Mouse (Mus musculus): ENCODE results near the gene Ptpro.
A peak's percentile ranks its signal among the peaks of the same experiment; 100 is the strongest.
"Not testable (repeated sequence)": the region's sequence is repeated elsewhere in the genome, so short reads cannot be mapped to it uniquely, and the experiment has no call there.

Ptpro gene

DNA sequence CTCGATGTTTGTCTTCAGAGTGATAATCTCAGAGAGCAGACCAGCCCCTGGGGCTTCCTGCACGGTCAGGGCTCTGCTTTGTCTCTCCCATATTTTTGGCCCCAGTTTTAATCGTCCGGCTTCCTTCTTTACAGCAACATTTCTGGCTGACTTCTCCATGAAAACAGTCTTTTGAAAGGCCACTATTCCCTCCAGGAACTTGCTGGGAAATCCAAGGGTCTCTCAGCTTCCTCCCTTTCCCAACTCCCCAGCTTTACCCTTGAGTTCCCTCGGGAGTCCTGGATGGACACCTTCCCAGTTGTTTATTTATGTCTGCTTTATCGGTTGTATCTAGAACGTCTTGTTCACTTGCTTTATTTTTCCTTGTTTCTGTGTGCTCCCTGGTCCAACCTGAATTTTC lies 205.1 kb downstream of the Ptpro start:
- no peak for DNase-seq

GRCm38 (mm10) chr6:137458136-137458535 lies 206.0 kb downstream of the Ptpro start:
- no peak for DNase-seq

- no peak for DNase-seq
Measured at GRCm38 (mm10) chr6:137463771-137464170, 211.7 kb downstream of the Ptpro start.

GRCm38 (mm10) chr6:137465253-137465652 lies 213.1 kb downstream of the Ptpro start:
- no peak for DNase-seq

DNA sequence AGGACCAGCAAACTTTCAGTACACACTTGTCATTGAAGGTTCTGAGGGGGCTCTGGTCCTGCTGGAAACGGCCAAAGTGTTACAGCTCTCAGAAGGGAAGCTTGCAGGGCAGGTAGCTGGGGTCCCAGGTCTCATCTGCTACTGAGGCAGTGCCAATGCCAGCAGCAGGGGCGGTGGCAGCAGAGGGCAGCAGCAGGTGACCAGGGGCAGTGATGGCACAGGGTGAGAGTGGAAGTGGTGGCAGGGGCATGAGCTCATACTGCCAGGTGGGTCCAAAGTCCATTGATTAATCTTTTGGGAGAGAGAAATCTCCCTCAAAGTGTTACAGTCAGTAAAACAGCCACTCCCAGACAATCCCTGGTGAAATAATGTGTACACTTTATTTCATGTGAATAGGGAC lies 214.1 kb downstream of the Ptpro start:
- no peak for DNase-seq

DNA sequence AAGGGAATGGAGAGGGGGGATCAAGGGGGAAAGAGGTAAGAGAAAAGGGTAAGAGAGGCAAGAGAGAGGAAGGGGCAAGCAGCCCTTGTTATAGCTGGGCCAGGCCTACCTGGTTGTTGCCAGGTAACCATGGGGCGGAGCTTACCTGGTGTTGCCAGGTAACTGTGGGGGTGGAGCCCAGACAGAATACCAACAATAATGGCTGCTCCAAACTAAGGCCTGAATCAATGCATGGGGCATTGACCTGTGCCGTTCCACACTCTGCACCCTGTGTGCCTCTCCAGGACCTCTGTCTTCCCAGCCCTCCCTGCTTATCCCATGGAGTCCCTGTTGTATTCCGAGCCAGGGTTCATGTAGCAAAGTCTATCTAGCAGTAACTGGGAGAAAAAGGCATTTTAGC lies 215.6 kb downstream of the Ptpro start:
- DNase-seq: no peak

- no peak for DNase-seq
Measured at GRCm38 (mm10) chr6:137469541-137469940, 217.4 kb downstream of the Ptpro start.

DNA sequence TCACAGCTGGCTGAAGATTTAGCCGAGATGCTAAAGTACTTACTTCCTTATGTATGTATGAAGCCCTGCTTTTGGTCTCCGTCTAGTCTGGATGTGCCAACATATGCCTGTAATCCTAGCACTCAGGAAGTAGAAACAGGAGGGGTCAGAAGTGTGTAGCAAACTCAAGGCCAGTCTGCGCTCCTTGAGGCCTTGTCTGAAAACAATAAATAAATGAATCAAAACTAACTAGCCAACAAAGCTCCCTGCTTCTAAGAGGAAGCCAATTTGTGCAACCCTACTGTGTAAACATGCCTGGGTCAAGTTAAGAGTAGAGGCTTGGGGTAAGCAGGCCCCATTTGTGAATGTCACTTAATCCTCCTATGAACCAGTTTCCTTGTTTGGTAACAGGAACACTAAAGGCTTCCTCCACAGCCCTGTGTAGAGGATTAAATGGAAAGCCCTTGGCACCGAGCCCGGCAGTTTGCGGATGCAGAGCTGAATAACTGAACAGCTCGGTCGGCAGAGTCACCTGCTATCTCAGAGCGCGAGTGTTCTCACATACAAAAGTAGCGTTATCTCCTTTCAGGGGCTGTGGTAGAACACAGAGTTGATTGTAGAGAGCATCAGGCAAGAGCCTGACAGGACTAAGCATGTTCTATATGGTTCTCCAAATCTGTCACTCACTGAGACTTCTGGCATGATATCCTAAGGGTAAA lies 218.9 kb downstream of the Ptpro start:
- DNase-seq: peak; percentile 80

- no peak for DNase-seq
Measured at GRCm38 (mm10) chr6:137472129-137472528, 220.0 kb downstream of the Ptpro start.

GRCm38 (mm10) chr6:137473433-137473832 lies 221.3 kb downstream of the Ptpro start:
- no peak for DNase-seq

GRCm38 (mm10) chr6:137475695-137476094 lies 223.6 kb downstream of the Ptpro start:
- not testable (repeated sequence) for DNase-seq

DNA sequence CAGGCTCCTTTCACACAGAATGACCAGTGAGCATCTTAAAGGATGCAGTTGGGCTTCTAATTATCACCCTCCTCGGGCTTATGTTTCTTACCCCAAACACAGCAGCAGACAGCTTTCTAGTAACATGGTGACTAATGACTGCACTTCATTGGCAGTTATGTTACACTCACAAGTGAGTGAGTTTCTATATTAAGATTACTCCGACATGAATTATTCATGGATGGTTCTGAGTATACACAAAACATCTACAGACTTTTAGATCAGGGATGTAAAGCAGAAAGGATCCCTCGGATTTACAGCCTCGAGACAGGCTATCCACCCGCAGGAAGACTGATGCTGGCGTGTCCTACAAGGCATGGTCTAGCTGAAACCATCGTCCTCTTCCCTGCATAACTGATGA lies 230.8 kb downstream of the Ptpro start:
- no peak for DNase-seq

DNA sequence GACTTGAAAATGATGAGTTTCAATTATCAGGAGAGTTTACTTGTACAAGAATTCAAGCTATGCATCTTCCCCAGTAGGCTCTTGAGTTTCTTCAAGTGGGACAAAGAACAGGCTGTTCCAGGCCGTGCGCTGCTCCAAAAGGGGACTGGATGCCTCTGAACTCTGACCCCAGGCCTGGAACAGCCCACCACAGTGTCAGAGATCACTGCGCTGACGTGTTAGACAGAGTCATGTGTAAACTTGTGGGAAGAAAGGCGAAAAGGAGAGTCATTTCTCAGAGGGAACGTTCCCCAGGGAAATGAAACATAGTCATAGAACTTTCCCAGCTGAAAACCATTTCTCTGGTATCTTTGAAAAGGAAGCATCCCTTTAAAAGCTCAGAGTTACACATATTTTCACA lies 235.3 kb downstream of the Ptpro start:
- DNase-seq: no peak

DNA sequence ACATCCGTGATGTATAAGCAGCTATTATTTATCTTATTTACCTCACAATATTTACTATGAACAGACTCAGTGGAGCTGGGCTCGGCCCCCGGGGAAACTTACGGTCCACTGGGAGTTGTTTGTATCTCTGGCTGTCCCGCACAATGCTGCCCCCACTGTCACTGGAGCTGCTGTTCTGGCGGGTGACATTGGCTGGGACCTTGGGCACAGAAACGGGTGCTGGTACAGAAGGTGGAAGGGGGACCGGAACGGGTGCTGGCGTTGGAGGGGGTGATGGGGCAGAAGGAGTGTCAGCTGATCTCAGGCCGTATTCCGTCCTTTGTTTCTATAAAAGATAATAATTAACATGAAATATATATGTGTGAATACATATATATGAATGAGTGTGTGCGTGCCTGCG lies 238.0 kb downstream of the Ptpro start:
- DNase-seq: no peak

DNA sequence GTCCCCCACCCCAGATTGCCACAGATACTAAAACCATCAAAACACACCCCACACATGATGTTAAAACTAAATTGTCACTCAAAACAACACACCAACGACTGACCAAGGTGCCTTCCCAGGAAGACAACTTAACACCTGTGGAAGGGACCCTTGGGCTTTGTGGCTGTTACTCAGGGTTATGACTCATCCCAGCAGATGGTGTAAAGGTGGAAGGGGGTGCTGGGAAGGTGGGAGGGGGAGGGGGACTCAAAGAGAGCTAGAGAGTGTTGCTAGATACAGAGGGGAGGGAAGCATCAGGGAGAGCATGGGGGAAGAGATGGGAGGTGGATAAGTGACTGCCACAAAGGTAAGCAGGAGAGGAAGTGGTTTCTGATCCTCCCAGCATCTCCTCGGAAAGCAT lies 239.5 kb downstream of the Ptpro start:
- no peak for DNase-seq

GRCm38 (mm10) chr6:137492582-137492981 lies 240.5 kb downstream of the Ptpro start:
- no peak for DNase-seq

- no peak for DNase-seq
Measured at GRCm38 (mm10) chr6:137493211-137494135, 241.4 kb downstream of the Ptpro start.

- no peak for DNase-seq
Measured at GRCm38 (mm10) chr6:137494136-137494475, 242.0 kb downstream of the Ptpro start.

DNA sequence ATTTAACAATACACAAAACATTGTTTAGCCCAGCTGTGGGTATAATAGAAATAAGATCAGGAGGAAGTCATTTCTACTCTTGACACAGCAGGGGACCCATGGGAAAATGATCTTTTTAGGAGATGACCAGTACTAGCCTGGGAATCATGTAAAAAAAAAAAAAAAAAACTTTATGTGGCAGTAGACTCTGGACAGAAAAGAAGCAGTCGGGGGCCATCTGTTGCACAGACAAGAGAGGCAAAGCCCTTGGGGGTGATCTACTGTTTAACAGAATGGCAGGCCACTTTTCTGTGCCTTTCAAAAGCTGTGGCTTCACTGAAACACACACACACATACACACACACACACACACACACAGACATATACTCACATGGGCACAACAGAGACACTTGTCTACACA lies 242.7 kb downstream of the Ptpro start:
- DNase-seq: no peak

DNA sequence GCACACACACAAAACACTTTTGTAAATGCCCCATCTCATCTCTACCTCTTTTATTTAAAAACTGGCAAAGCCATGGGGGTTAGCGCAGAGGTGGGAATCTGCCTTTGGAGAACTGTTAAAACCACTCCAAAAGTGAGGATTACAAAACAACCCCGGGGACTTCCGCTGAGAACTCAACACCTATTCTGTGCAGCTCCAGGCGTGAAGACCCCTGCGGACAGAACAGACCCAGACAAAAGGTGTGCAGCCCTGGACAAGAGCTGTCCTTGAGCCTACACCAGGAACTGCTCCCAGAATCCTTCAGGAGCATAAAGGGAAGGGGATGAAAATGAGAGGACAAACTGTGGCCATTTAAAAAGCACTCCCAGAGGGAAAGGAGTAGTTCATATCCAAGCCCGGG lies 243.1 kb downstream of the Ptpro start:
- no peak for DNase-seq

- no peak for DNase-seq
Measured at GRCm38 (mm10) chr6:137496562-137496961, 244.4 kb downstream of the Ptpro start.

- no peak for DNase-seq
Measured at GRCm38 (mm10) chr6:137497208-137497835, 245.2 kb downstream of the Ptpro start.

DNA sequence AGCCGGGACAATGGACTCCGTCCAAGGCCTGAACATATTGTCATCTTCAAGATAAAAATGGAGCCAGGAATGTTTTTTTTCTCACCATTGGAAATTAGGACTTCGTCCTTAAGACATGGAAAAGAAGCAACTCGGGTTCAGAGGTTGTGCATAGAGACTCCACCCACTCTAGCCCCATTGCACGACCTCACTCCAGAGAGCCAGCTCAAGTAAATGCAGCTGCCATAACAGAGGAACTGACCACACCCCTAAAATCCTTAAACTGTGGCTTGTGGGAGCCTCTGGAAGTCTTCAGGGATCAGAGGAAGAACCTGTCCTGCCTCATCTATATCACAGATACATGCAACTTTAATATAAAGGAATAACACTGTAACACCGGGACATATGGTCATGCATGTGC lies 246.7 kb downstream of the Ptpro start:
- no peak for DNase-seq

- DNase-seq: no peak
Measured at GRCm38 (mm10) chr6:137503009-137503408, 250.9 kb downstream of the Ptpro start.
